Mouse (Mus musculus) left cerebral cortex, postnatal 25 days (tissue): ENCODE results near the gene Hs3st4. TPM values are rescaled to one million over a fixed set of nuclear protein-coding genes. Genes with fewer than 3 reads are reported as not detected.

ENCODE experiments used
- DNase-seq, 2 experiments: peaks; one replicate each; pipeline ENCODE4 v3.0.0; 2022; ENCODE audit warnings: low spot score in 2 of 2, mixed read lengths in 1 of 2
- intact Hi-C: fragments of 180-260 bp; cut with DNase I; formaldehyde crosslinking; loops from one replicate; pipeline ENCODE4 v1.15.1; 2025
- total RNA-seq, 2 experiments: library from RNA; stranded (reverse); gene quantifications; 2 replicates each; pipeline ENCODE4 v1.2.3; 2021

Hs3st4 gene
- total RNA-seq, 2 experiments from 2014 or later, result 49.9 to 50.0 TPM

DNA sequence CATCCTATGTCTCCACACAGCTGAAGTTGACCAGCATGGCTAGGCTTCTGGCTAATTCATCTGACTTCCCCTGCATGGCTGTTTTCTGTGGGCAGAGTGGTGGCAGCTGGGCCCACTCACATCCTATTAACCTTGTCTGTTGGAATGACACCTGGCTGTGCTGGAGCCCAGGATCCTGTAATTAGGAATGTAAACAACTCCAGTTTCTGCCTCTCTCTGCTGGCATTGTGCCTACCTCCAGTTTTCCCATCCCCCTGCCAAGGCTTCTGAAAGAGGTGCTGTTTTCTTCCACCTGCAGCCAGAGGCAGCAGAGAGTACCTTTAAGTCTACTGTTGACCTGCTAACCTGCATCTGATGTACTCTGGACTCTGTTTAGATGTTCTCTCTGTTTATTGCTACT, 288.1 kb downstream of the Hs3st4 start:
- DNase-seq, result no peak

DNA sequence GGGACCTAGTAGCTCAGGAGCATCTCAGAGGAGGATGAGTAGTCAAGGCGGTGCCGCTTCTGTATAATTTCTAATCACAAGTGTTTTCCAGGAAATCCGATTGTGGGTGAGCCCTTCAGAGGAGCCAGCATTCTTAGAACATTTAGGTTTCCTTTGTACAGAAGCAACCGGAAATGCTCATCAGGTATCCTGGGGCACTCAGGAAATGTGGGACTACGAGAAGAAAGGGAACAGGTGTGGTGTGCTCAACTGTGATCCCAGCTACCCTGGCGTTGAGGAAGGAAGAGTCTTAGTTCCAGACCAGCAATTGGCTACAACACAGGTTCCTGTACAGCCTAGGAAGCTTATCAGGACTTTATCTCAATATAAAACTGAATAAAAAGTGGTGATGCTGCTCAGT, 307.2 kb downstream of the Hs3st4 start:
- no peak for DNase-seq
- intact Hi-C loops, result no loop called here

More for the DNA sequence above, 288.1 kb downstream of the Hs3st4 start:
- intact Hi-C loops, result no loop called here

- intact Hi-C loops, result no loop called here
- peak; percentile 32 to 67 for DNase-seq
Measured at GRCm38 (mm10) chr7:124319451-124319850, 336.8 kb downstream of the Hs3st4 start.

DNA sequence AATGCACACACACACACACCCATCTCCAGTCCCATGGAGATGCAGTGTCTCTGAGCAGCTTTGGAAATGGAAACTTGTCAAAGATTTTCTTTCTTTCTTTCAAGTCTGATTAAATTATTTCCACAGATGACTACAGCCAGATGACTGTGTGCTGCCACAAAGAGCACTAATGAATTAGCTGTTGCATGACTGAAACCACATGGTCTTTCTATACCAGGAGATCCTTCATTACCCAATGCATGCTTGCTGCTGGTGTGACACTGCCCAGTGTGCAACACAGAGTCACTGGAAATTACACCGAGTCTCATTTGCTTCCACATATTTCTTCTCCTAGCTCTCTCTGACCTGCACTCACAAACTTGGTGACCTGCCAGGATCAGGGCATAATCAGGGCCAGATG, 353.0 kb downstream of the Hs3st4 start:
- no peak for DNase-seq
- intact Hi-C loops, result no loop called here

DNA sequence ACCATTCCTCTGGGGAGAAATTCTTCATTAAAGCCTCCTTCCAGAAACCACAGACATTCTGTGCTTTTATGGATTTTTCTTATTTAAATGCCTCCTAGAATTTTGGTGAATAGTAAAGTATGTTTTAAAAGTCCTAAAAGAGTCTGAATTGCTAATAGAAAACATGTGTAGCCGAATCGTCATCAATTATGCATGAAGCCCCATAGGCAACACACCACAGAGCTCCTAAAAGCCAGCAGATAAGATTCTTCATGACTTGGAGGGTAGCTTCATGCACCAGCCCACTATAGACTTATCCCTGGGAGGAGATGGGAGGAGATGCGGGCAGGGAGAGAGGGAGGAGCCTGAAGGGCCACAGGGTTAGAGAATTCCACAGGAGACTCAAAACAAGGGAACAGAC, 358.8 kb downstream of the Hs3st4 start:
- DNase-seq, result no peak
- intact Hi-C loops, result no loop called here

- intact Hi-C loops, result no loop called here
- peak; percentile 17 to 24 for DNase-seq
Measured at GRCm38 (mm10) chr7:124347218-124348017, 364.7 kb downstream of the Hs3st4 start.

DNA sequence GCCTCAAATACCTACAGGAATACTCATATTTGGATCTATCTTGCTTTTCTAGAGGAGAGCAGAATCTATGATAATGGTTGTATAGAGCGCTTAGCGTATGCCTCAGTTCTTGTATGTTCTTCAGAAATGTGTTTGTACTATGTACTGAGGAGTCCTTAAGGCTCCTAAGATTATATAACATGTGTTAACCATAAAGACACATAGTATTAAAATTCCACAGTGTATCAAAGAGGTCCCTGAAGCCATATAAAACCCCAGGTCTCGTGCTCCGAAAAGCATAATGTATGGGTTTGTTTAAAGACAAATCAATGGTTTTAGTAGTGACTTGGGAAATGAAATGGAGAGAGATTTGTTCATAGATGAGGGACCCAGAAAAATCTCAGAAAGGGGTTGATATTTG, 371.4 kb downstream of the Hs3st4 start:
- intact Hi-C loops, result no loop called here
- DNase-seq, result no peak

- intact Hi-C loops, result no loop called here
- peak; percentile 9 to 57 for DNase-seq
Measured at GRCm38 (mm10) chr7:124358068-124358467, 375.4 kb downstream of the Hs3st4 start.

DNA sequence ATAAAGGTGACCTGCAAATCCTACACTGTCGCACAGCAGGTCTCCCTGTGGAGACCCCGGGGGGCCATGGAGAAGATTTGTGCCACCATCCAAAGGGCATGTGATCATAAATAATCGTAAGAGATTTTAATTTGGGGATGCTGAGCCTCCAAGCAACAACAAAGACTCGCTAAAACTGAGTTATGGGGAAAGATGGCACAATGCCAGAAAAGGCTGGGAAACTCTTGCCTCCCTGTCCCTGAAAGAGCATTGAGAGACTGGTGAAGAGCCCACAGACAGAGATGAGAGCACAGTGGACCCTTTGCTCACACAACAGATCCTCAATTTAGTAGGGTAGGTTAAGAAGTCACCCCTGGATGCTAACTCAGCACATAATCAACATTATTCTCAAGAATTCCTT, 377.2 kb downstream of the Hs3st4 start:
- no peak for DNase-seq
- intact Hi-C loops, result no loop called here

- no peak for DNase-seq
- intact Hi-C loops, result no loop called here
Measured at GRCm38 (mm10) chr7:124372297-124372696, 389.6 kb downstream of the Hs3st4 start.

DNA sequence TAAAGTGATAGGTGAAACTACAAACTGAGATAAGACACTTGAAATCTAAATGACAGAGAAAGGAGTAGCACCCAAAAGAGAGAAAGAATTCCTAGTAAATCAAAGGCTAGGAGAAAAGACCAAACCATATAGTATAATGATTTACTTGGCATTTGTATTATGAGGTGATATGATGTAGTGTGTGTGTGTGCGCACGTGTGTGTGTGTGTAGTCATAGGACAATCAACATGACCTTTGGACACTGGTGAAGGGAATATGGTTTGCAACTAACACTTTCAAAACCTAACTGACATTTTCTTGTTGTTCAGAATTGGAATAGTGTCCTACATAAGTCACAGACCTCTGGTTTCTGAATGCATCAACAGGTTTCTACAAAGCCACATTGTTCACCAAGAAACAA, 390.0 kb downstream of the Hs3st4 start:
- no peak for DNase-seq
- intact Hi-C loops, result no loop called here

DNA sequence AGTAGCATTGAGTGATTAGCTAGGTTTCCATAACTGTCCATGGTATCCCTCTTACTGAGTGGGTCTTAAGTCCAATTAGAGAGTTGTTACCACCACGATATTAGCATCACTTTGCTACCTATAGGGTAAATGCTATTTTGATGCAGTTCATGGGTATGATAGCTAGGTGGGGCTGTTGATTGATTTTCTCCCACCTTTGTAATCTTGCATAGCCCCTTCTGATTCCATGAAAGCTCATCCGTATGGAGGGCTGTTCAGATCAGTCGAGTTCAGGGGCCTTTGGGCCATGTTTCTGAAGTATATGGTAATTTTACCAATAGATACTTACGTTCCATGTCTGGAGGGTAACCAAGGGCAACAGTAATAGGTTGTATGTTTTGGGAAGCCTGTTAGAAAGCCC, 400.8 kb downstream of the Hs3st4 start:
- intact Hi-C loops, result loop anchor here (2.0 to 10.0 kb wide), 3 partner anchors 399 to 1009 kb away; no protein-coding TSS in a partner anchor

DNA sequence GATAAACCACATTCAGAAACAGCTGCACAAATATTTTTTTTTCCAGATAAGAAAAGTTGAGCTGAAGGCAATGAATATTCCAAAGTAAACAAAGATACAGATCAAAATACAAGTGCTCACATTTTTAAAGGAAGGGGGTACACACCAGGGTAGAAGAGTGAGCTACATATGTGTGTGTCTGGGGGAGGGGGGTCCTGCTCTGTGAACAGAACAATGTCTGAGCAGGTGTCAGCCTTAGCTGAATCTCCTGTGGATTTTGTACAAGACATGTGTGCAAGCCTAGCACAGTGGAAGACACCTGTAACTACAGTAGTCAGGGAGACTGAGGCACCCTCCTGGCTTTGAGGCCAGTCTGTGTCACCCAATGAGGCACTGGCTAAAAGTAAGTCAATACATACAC, 416.5 kb downstream of the Hs3st4 start:
- intact Hi-C loops, result no loop called here
- DNase-seq, result no peak

More for the DNA sequence above, 400.8 kb downstream of the Hs3st4 start:
- no peak for DNase-seq

DNA sequence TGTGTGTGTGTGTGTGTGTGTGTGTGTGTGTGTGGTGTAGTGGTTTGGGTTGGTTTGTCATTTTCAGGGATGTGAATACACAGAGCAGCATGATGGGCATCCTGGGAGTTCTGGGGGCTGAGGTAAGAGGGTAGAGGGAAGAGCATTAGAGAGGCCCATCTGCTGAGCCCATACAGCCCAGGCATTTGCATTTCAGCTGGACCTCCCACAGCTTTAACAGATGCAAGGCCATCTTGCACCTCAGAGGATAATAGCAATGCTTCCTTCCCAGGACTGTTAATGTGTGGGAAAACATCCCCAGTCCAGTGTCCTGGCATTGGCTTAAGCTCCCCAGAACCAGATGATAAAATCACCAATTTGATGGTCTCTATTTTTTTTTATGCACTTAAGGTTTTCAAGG, 444.3 kb downstream of the Hs3st4 start:
- no peak for DNase-seq
- intact Hi-C loops, result no loop called here
